Mouse (Mus musculus) midbrain, embryonic 15.5 days (tissue): ENCODE data around the gene Plekho1. TPM values are rescaled to one million over a fixed set of nuclear protein-coding genes. Genes with fewer than 3 reads are reported as not detected.

Source experiments
- ATAC-seq: fragments of 200-750 bp; cut with Nextera tagmentation; replicated peaks from 2 replicates; pipeline ENCODE4 v1.8.0; 2017; ENCODE audit warnings: moderate TSS enrichment
- H3K27ac ChIP-seq: fragments of 300-500 bp; sonication (generic); 2 replicates; pipeline ENCODE4 v1.5.1; 2015; ENCODE audit warnings: mild to moderate bottlenecking, inconsistent platforms
- H3K27me3 ChIP-seq: fragments of 300-500 bp; sonication (generic); replicated peaks from 2 replicates; pipeline ENCODE4 v1.6.1; 2015; ENCODE audit warnings: inconsistent platforms
- H3K36me3 ChIP-seq: fragments of 300-500 bp; sonication (generic); replicated peaks from 2 replicates; pipeline ENCODE4 v1.6.1; 2015; ENCODE audit warnings: inconsistent platforms
- H3K4me1 ChIP-seq: fragments of 300-500 bp; sonication (generic); 2 replicates; pipeline ENCODE4 v1.6.1; 2015; ENCODE audit warnings: inconsistent platforms
- H3K4me2 ChIP-seq: fragments of 300-500 bp; sonication (generic); 2 replicates; pipeline ENCODE4 v1.6.1; 2015; ENCODE audit warnings: inconsistent platforms, mild to moderate bottlenecking, moderate library complexity
- H3K4me3 ChIP-seq: fragments of 300-500 bp; sonication (generic); 2 replicates; pipeline ENCODE4 v1.5.1; 2015; ENCODE audit warnings: mild to moderate bottlenecking, inconsistent platforms
- H3K9ac ChIP-seq: fragments of 300-500 bp; sonication (generic); 2 replicates; pipeline ENCODE4 v1.6.1; 2015; ENCODE audit warnings: mild to moderate bottlenecking, inconsistent platforms
- H3K9me3 ChIP-seq: fragments of 300-500 bp; sonication (generic); 2 replicates; pipeline ENCODE4 v1.6.1; 2016; ENCODE audit warnings: inconsistent platforms
- WGBS: fragments of 180-500 bp; shearing (Covaris S2); methylation state at CpG from one replicate; pipeline ENCODE4 v1.1.7; 2015; ENCODE audit warnings: mixed read lengths; 5-methylcytosine and 5-hydroxymethylcytosine counted together
- polyA plus RNA-seq: library from polyadenylated mRNA; unstranded; fragments of >200 nt; fragmentation: Nextera tagmentation; extraction: Ambion mirVana; gene quantifications from 2 replicates; pipeline ENCODE4 v1.2.1, GENCODE M21; 2015

The Plekho1 gene
- polyA plus RNA-seq, 1 experiment from 2014 or later, result 59.3 TPM

DNA sequence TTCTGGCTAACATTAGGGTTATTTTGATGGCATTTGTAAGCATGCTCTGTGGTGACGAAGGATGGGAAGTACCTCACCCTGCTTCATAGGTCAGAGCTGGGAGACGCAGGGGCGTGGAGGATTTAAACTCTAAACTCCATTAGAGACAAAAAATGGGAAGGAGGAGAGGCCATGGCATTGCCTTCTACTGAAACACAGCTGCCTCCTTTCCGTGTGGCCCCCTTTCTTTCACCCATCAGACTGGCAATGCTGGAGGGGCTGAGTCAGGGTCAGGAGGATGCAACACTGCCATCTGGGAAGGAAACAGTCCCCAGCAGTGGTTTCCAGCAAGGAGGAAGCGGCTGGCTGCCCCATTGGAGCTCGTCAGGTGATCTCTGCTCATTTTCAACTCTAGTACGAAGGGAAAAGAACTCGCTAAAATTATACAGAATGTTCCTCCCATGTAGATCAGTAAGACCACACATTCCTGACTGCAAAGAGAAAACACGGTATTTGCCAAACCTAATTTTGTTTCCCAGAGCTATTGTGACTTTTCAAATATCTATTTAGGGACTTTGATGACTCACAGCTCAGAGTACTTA is 5.2 kb upstream of the Plekho1 start:
- 0 out of 2 replicates have a peak, but pooled peaks cover 3% of the 10 kb centered on the region for H3K36me3 ChIP-seq
- peaks cover 17% of the 10 kb centered on the region for H3K4me1 ChIP-seq
- H3K4me2 ChIP-seq, result no peak overlapping the region
- WGBS, result 73% methylated on average over 9 of the region's 9 CpGs
- H3K4me3 ChIP-seq, result no peak overlapping the region
- H3K27ac ChIP-seq, result no peak overlapping the region
- no peaks in the 10 kb centered on the region for H3K27me3 ChIP-seq
- ATAC-seq, result no peak
- no peak overlapping the region for H3K9ac ChIP-seq
- no peaks in the 10 kb centered on the region for H3K9me3 ChIP-seq

DNA sequence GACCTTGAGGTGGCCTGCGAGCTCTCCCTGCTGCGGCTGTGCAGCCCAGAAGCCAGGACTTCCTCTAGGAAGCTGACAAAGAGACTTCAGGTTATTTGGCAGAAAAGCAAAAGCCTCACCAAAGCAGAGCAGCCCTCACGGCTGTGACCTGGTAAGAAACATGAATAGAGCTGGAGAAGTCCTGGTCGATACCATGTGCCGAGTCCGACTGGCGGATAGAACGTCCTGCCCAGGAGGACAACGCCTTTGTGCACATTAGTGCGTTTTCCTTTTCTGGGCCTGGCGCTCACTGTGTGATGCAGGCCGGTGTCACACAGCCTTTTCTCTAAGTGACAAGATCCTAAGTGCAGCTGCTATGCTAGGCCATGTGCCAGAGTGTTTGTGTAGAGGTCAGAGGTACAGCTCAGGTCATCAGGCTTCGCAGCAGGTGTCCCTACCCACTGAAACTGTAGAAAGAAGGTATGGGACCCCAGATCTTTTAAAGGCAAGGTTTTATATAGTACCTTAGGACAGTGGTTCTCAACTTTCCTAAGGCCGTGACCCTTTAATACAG is 4.4 kb upstream of the Plekho1 start:
- 81% methylated on average over 14 of the region's 14 CpGs for WGBS
- Histone ChIP-seq H3K4me2 (no peak overlapping the region), H3K9ac (no peak overlapping the region), H3K9me3 (no peaks in the 10 kb centered on the region), H3K27me3 (no peaks in the 10 kb centered on the region), H3K4me3 (no peak overlapping the region), H3K36me3 (0 out of 2 replicates have a peak, but pooled peaks cover 3% of the 10 kb centered on the region), H3K27ac (no peak overlapping the region), H3K4me1 (peaks cover 17% of the 10 kb centered on the region)
- no peak for ATAC-seq

DNA sequence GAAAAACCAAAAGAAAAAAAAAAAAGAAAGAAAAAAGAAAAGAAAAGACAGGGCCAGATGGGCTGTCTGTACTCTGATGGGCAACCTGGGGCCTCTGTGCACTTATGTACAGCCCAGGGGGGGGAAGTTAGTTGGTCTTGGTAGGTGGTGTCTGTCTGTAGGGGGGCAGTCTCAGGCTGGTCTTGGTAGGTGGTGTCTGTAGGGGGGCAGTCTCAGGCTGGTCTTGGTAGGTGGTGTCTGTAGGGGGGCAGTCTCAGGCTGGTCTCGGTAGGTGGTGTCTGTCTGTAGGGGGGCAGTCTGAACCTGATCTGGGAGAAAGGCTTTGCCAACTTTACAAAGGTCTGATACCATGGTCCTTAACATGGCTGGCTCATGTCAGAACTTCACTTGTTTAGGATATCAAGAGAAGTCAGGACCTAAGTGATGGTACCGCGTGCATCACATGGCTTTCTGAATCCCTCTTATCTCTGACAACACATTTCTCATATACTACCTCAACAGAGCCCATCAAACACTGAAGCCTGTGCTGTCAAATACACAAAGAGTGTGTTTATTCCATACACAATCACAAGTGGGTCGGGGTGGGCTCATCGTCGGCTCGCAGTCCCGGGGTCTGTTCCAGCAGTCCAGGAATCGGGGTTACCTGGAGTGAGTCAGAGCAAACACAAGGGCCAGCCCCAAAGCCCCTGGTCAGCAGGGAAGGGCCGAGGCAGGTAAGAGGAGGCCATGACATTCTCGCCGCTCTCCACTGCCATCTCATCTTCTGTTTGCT is 3.7 kb upstream of the Plekho1 start:
- 90% methylated on average over 12 of the region's 12 CpGs for WGBS
- peaks cover 17% of the 10 kb centered on the region for H3K4me1 ChIP-seq
- no peaks in the 10 kb centered on the region for H3K27me3 ChIP-seq

DNA sequence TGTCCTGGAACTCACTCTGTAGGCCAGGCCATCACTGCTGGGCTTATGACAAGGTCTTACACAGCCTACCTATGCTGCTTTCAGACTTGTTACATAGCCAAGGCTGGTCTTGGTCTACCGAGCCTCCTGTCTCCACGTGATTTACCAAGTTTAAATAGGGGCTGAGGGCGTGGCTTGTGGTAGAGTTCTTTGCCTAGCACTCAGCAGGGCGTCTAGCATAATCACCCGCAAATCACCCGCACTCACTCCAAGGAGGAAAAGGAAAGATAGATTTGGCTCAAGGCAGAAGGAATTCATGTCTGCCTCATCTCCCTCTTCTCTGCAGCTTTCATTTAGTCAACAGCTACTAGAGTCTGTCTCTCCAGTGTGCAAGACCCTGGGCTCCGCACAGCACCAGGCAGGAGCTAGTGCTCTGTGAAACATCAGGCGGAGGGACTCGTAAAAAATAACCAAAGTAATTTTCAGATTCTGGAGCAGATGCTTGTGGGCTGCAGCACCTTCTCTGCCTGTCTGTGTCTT is 1.5 kb upstream of the Plekho1 start:
- H3K27me3 ChIP-seq, result no peaks in the 10 kb centered on the region
- peak overlapping the region; percentile 83 for H3K4me2 ChIP-seq
- peak overlapping the region; percentile 5 for H3K9ac ChIP-seq
- 24% methylated on average over 9 of the region's 9 CpGs for WGBS
- H3K36me3 ChIP-seq, result 0 out of 2 replicates have a peak, but pooled peaks cover 3% of the 10 kb centered on the region
- H3K9me3 ChIP-seq, result no peaks in the 10 kb centered on the region
- no peak for ATAC-seq
- H3K27ac ChIP-seq, result 0 out of 2 replicates have a peak overlapping the region, but pooled peaks have one; percentile 98
- H3K4me1 ChIP-seq, result peaks cover 38% of the 10 kb centered on the region
- H3K4me3 ChIP-seq, result peak overlapping the region; percentile 76

More for the DNA sequence above, 3.7 kb upstream of the Plekho1 start:
- no peak overlapping the region for H3K27ac ChIP-seq
- H3K9me3 ChIP-seq, result no peaks in the 10 kb centered on the region
- no peak overlapping the region for H3K9ac ChIP-seq
- no peak overlapping the region for H3K4me2 ChIP-seq
- no peak for ATAC-seq
- 0 out of 2 replicates have a peak, but pooled peaks cover 3% of the 10 kb centered on the region for H3K36me3 ChIP-seq
- no peak overlapping the region for H3K4me3 ChIP-seq

DNA sequence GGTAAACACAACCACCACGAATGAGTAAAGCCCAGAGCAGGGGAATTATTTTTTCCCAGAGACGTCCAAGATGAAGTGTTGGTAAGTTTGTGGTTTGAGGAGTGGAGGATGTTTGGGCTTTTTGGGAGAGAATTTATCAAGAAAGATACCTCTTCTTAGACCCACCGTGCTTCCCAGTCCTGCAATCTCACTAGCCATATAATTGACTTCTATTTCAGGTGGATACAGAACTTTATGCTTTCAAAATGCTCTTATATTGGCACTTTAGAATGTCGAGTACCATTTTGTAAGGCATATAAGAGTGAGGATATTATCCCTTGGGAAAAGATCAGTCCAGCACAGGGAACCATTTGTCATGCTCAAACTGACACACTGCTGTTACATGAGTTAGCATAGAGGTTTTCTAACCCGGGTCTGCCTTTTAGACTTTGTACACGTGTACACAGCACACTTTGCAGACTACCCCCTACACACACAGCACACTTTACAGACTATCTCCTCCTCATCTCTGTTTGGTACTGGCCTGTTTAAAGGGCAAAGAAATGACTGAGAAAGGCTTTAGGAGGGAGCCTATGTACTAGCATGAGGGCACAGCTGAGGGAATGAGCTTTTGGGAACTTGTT is 761 bp upstream of the Plekho1 start:
- whole genome bisulfite sequencing, result 5% methylated on average over 6 of the region's 6 CpGs
- Histone ChIP-seq H3K4me1 (peaks cover 41% of the 10 kb centered on the region), H3K27me3 (no peaks in the 10 kb centered on the region), H3K4me2 (peak overlapping the region; percentile 83), H3K9ac (peak overlapping the region; percentile 96), H3K27ac (peak overlapping the region; percentile 98), H3K36me3 (0 out of 2 replicates have a peak, but pooled peaks cover 3% of the 10 kb centered on the region), H3K4me3 (peak overlapping the region; percentile 76), H3K9me3 (no peaks in the 10 kb centered on the region)
- ATAC-seq, result no peak

DNA sequence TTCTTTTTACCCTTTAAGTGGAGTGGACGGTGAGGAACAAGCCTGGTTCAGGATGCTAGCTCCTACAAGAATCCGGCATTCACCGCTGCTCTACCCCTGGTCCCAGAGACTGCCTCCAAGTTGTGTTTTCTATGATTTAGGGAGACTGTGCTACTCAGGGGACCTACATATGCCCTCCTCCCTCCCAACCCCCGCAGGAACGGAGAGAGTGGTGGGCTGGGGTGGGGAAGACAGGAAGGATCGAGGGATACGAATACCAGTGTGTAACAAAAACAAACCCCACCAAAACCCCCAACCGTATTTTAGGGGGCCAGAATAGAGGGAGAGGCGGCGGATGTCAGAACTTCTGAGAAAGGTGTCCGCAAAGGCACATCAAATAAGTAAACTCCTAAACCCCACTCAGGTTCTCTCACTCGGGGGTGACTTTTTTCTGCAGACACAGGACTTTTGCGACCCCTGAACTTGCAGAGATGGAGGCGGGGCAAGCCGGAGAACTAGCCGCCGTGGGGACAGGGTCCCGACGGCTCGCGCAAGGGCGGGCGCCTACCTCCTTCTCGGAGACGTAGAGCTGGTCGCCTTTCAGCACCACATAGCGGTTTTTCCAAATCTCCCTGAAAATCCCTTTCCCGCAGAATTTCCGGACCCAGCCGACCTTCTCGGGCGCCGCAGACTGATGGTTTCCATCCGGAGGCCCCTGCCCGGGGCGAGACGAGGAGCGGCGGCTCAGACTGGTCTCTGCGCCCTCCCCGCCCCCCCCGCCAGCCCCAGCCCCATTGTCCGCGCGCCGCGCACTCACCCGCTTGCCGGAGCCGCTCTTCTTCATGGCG is 613 bp downstream of the Plekho1 start:
- H3K4me3 ChIP-seq, result peak overlapping the region; percentile 76
- peak; percentile 72 for ATAC-seq
- WGBS, result under 1% methylated on average over 51 of the region's 51 CpGs
- H3K4me2 ChIP-seq, result peak overlapping the region; percentile 83
- peak overlapping the region; percentile 96 for H3K9ac ChIP-seq
- no peaks in the 10 kb centered on the region for H3K27me3 ChIP-seq
- no peaks in the 10 kb centered on the region for H3K9me3 ChIP-seq
- H3K4me1 ChIP-seq, result peaks cover 41% of the 10 kb centered on the region
- H3K36me3 ChIP-seq, result peaks cover 15% of the 10 kb centered on the region
- H3K27ac ChIP-seq, result peak overlapping the region; percentile 98

DNA sequence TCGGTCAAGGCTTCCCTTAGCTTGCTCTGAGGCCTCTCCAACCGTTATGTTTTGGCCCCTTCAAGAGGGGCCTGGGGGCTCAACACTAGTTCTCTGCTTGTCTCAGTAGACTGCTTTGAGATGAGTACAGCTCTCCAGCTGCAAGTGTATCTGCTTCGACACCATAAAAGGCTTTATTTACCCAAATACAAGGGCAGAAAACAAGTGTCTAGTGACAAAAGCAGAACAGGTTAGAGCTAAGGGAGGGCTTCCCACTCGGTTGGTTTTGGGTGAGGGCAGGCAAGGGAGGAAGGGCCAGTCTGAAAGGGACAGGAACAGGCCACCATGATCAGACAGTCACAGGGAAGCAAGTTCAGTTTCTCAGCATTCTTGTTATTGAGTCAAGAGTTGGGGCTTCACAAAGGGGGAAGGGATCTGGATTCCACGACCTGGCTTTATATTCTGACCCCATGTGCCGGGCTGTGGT is 1.4 kb downstream of the Plekho1 start:
- Histone ChIP-seq H3K9me3 (no peaks in the 10 kb centered on the region), H3K4me2 (peak overlapping the region; percentile 83), H3K27ac (peak overlapping the region; percentile 98), H3K4me3 (peak overlapping the region; percentile 76), H3K9ac (peak overlapping the region; percentile 96), H3K4me1 (peaks cover 41% of the 10 kb centered on the region), H3K36me3 (peaks cover 20% of the 10 kb centered on the region), H3K27me3 (no peaks in the 10 kb centered on the region)
- 3% methylated on average over 6 of the region's 6 CpGs for WGBS
- ATAC-seq, result no peak

DNA sequence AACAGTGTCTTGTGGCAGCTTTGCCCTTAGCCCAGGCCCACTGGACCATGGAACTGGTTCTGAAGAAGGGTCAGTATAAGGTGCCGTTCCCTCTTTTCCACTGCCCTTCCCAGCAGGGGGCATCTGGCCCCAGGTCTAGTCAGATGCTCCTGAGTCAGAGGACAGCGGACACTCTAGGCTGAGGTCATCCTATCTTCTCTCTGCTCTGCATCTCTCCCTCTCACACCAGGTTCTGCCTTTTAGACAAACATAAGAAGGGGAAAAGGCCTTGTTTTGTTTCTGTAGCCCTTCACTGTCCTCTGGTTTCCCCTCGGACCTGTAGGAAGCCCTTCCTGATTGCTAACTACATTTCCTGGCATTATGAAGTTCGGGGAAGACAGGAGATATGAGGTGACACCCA is 1.9 kb downstream of the Plekho1 start:
- 21% methylated on average over 4 of the region's 4 CpGs for WGBS
- no peaks in the 10 kb centered on the region for H3K9me3 ChIP-seq
- H3K27ac ChIP-seq, result peak overlapping the region; percentile 98
- H3K9ac ChIP-seq, result peak overlapping the region; percentile 96
- H3K4me3 ChIP-seq, result peak overlapping the region; percentile 76
- H3K4me1 ChIP-seq, result peaks cover 41% of the 10 kb centered on the region
- ATAC-seq, result no peak
- H3K4me2 ChIP-seq, result peak overlapping the region; percentile 83
- peaks cover 25% of the 10 kb centered on the region for H3K36me3 ChIP-seq
- H3K27me3 ChIP-seq, result no peaks in the 10 kb centered on the region

DNA sequence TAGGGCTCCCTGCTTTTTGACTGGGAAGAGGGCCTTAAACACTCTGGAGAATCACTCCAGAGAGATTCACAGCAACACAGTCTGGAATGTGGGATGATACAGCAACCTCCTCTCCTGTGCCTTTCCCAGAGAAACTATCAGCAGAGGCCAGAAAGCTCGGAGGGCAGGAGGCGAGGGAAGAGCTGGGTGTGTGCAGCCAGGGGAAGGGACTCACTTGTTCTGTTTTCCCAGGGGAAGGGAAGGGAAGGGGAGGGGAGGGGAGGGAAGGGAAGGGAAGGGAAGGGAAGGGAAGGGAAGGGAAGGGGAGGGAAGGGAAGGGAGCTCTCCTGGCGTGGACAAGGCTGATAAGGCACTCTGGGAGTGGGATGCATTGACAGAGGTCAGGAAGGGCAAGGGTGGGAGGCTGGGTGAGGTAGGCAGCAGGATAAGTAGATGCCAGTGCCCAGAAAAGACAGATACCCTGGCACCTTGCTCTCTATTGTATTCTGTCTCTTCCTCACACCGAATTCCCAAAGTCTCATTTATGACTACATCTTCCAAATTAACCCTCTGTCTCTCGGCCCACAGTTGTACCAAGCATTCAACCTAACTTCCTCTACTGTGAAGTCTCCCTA is 2.7 kb downstream of the Plekho1 start:
- Histone ChIP-seq H3K4me2 (peak overlapping the region; percentile 83), H3K9me3 (no peaks in the 10 kb centered on the region), H3K4me1 (peaks cover 41% of the 10 kb centered on the region), H3K27me3 (no peaks in the 10 kb centered on the region), H3K36me3 (peaks cover 33% of the 10 kb centered on the region), H3K4me3 (peak overlapping the region; percentile 76), H3K9ac (peak overlapping the region; percentile 96), H3K27ac (0 out of 2 replicates have a peak overlapping the region, but pooled peaks have one; percentile 98)
- 31% methylated on average over 5 of the region's 5 CpGs for WGBS
- ATAC-seq, result no peak

DNA sequence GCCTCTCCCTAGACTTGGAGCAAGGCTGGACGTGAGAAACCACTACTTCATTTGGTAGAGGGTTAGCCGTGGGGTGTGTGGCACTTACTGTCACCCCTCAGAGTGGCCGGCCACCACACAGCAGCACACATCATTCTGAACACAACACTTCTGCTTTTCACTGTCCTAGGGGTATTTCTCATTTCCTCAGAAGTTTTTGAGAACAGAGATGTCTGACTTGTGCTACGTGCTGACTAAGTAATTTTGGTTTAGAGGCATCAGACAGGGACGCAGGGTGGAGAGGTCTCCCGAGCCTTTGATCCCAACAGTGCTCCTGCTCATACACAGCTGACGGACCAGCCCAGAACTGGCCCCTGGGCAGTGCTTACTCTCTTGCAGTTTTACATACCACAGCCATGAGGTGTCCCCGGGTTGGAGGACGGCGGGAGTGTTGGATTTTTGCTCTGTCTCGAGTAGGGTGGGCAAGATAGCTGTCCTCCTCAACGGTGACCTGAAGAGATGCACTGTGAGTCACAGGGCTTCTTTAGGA is 5.3 kb downstream of the Plekho1 start:
- H3K4me1 ChIP-seq, result peaks cover 40% of the 10 kb centered on the region
- H3K36me3 ChIP-seq, result peaks cover 34% of the 10 kb centered on the region
- 85% methylated on average over 12 of the region's 12 CpGs for WGBS

DNA sequence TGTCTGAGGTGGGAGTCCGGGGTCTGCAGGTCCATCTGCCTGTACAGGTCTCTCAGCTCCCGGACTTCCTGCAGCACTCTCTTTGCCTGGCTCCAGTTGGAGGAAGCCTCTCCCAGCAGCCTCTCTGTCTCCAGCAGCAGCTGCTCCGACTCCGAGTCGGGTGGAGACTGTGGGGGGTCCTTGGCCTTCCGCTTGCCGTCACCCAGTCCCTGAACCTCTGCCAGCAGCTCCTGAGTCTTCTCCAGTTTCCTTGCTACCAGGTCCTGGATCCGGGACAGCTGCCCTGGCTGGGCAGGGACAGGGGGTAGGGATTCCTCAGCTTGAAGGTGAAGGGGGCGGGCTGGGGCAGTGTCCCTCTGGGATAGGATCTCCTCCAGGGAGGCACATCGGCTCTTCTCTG is 6.8 kb downstream of the Plekho1 start:
- Histone ChIP-seq H3K27ac (no peak overlapping the region), H3K9me3 (no peaks in the 10 kb centered on the region), H3K9ac (no peak overlapping the region), H3K27me3 (no peaks in the 10 kb centered on the region), H3K4me2 (no peak overlapping the region), H3K4me1 (peaks cover 44% of the 10 kb centered on the region), H3K36me3 (peaks cover 34% of the 10 kb centered on the region), H3K4me3 (no peak overlapping the region)
- 63% methylated on average over 10 of the region's 10 CpGs for WGBS
- no peak for ATAC-seq

More for the DNA sequence above, 5.3 kb downstream of the Plekho1 start:
- Histone ChIP-seq H3K4me2 (no peak overlapping the region), H3K4me3 (no peak overlapping the region), H3K27ac (no peak overlapping the region), H3K27me3 (no peaks in the 10 kb centered on the region), H3K9ac (no peak overlapping the region), H3K9me3 (no peaks in the 10 kb centered on the region)
- no peak for ATAC-seq
